ENCODE assay signal across 22 mouse cellular contexts in genomic region chr10:34131356-34131755, GRCm38 (mm10). TPM values are rescaled to one million over a fixed set of nuclear protein-coding genes. Genes with fewer than 3 reads are reported as not detected.
DNase-seq lines count a peak whose midpoint lies in the region; ATAC-seq lines count a peak whose summit lies in the region.
"Had no signal": no experiment of that assay in that cellular context is flagged by ENCODE, and none has a peak within 500 bp of the region (broad histone marks: within the 10 kb centered on the region; RNA-seq: fewer than 3 reads in every experiment).

No protein-coding gene starts in this region.

- no peaks in the 10 kb centered on the region for H3K36me3 ChIP-seq in forebrain, embryonic 13.5 days (ENCODE audit: poor library complexity, severe bottlenecking)
- H3K36me3 ChIP-seq in midbrain, embryonic 16.5 days (ENCODE audit: control insufficient read depth, insufficient read depth, low read length): no peaks in the 10 kb centered on the region
- H3K36me3 ChIP-seq: G1E; heart, embryonic 10.5 days; kidney, embryonic 15.5 days; stomach, embryonic 15.5 days had no signal

- H3K4me3 ChIP-seq in forebrain, embryonic 13.5 days: no peak overlapping the region
- no peak overlapping the region for H3K4me3 ChIP-seq in midbrain, embryonic 16.5 days (ENCODE audit: low read depth, low read length)
- H3K4me3 ChIP-seq: heart, embryonic 10.5 days; kidney, embryonic 15.5 days; stomach, embryonic 15.5 days had no signal

- H3K4me1 ChIP-seq in forebrain, embryonic 13.5 days: peaks cover 8% of the 10 kb centered on the region
- H3K4me1 ChIP-seq in midbrain, embryonic 16.5 days (ENCODE audit: control insufficient read depth, insufficient read depth, low read length): peaks cover 2% of the 10 kb centered on the region; the same call in 1 of the 2 replicates

- H3K27me3 ChIP-seq in forebrain, embryonic 13.5 days: no peaks in the 10 kb centered on the region; the same call in 1 of the 2 replicates
- H3K27me3 ChIP-seq in midbrain, embryonic 16.5 days (ENCODE audit: control insufficient read depth, insufficient read depth, low read depth, low read length): no peaks in the 10 kb centered on the region
- H3K27me3 ChIP-seq: kidney, embryonic 15.5 days; stomach, embryonic 15.5 days had no signal

- intact Hi-C loops in heart, postnatal 36 days (cut with DNase I): no loop called here

- H3K27ac ChIP-seq in forebrain, embryonic 13.5 days: no peak overlapping the region
- H3K27ac ChIP-seq in midbrain, embryonic 16.5 days (ENCODE audit: low read length): no peak overlapping the region
- H3K27ac ChIP-seq: heart, embryonic 10.5 days; kidney, embryonic 15.5 days; stomach, embryonic 15.5 days had no signal

- 86% methylated on average over 2 of the region's 2 CpGs for WGBS in forebrain, embryonic 13.5 days
- WGBS in midbrain, embryonic 16.5 days: 88% methylated on average over 2 of the region's 2 CpGs

- H3K9ac ChIP-seq in forebrain, embryonic 13.5 days: no peak overlapping the region
- H3K9ac ChIP-seq in midbrain, embryonic 16.5 days (ENCODE audit: low read depth, low read length): no peak overlapping the region
- H3K9ac ChIP-seq: forebrain, postnatal 0 days; kidney, embryonic 15.5 days; stomach, embryonic 15.5 days had no signal

- no peaks in the 10 kb centered on the region for H3K9me3 ChIP-seq in forebrain, embryonic 13.5 days (replicated peaks)
- no peaks in the 10 kb centered on the region for H3K9me3 ChIP-seq in midbrain, embryonic 16.5 days (replicated peaks; ENCODE audit: control insufficient read depth, low read length, poor library complexity, severe bottlenecking)
- H3K9me3 ChIP-seq: G1E; heart, embryonic 10.5 days; kidney, embryonic 15.5 days; stomach, embryonic 15.5 days had no signal

- no peak overlapping the region for H3K4me2 ChIP-seq in forebrain, embryonic 13.5 days
- no peak overlapping the region for H3K4me2 ChIP-seq in midbrain, embryonic 16.5 days (ENCODE audit: low read length)
- H3K4me2 ChIP-seq: kidney, embryonic 15.5 days; stomach, embryonic 15.5 days had no signal

- peak; percentile 6 to 43 for DNase-seq in heart, adult 9 months (ENCODE audit: low spot score in 2 of 2)
- no peak for DNase-seq in heart, postnatal 36 days
- peak; percentile 37 for DNase-seq in A20 (ENCODE audit: low read depth, low spot score)
- DNase-seq in c-Kit-positive CD71-negative TER-119-negative erythroid progenitor cells, embryonic 14.5 days (ENCODE audit: low read depth): peak; percentile 26
- DNase-seq: adrenal gland, postnatal 10 days; cerebellum, adult 9-10 months; forebrain, postnatal 0 days; heart, postnatal 4 days; lung, postnatal 14 days; midbrain, embryonic 14.5 days; thymus, postnatal 25 days had no signal

- ATAC-seq in monocyte, adult 5-6 weeks (replicated peaks; ENCODE audit: insufficient number of reproducible peaks, low FRiP score, low TSS enrichment, poor library complexity, severe bottlenecking): peak; percentile 92
- ATAC-seq in forebrain, embryonic 13.5 days: no peak
- no peak for ATAC-seq in midbrain, embryonic 16.5 days
- ATAC-seq: forebrain, postnatal 0 days; inflammation-experienced regulatory T-cells, adult 6 months had no signal

RNA-seq across cellular contexts. Expression of gene Calhm6, which starts 3.6 kb away (rescaled TPM):
- total RNA-seq in heart, postnatal 36 days (2021): not detected
- total RNA-seq in monocyte, adult 5-6 weeks (2017): 23.3 to 41.0 TPM (median 24.7 TPM) in 3 replicates
- polyA plus RNA-seq in forebrain, embryonic 13.5 days (2015; fragmentation: Nextera tagmentation; extraction: Ambion mirVana): 0.21 and 0.33 TPM in 2 replicates
- 0.45 and 0.67 TPM in 2 replicates for polyA plus RNA-seq in midbrain, embryonic 16.5 days (2015; fragmentation: Nextera tagmentation; extraction: Ambion mirVana)
- total RNA-seq: gastrocnemius, adult 8-10 months; layer of hippocampus, adult 18-20 months had no signal
- polyA plus RNA-seq: G1E; neural tube, embryonic 11.5 days had no signal

RNA-seq across cellular contexts. Expression of gene Calhm5, which starts 35.0 kb away (rescaled TPM):
- 1 to 10 TPM in 1 of 2 experiments, under 1 TPM in 1; 1.00 to 1.4 TPM for total RNA-seq in heart, postnatal 36 days (2021)
- not detected in 3 replicates for total RNA-seq in monocyte, adult 5-6 weeks (2017)
- polyA plus RNA-seq in forebrain, embryonic 13.5 days (2015; fragmentation: Nextera tagmentation; extraction: Ambion mirVana): 0.18 and 0.28 TPM in 2 replicates
- polyA plus RNA-seq in midbrain, embryonic 16.5 days (2015; fragmentation: Nextera tagmentation; extraction: Ambion mirVana): 0.69 and 0.92 TPM in 2 replicates
- polyA plus RNA-seq: G1E; inflammation-experienced regulatory T-cells, adult 6 months had no signal

Comparison
In these comparisons a context has a peak if more than half of its experiments do, and no peak if none do; other contexts are left out.
1. DNase-seq: peak in heart, adult 9 months (2 of 2), A20 (single experiment) and c-Kit-positive CD71-negative TER-119-negative erythroid progenitor cells, embryonic 14.5 days (single experiment); none in heart, postnatal 36 days (0 of 2).
2. RNA of gene Calhm6, which starts 3.6 kb away (total RNA-seq): 23.3 to 41.0 TPM in monocyte, adult 5-6 weeks; not detected in heart, postnatal 36 days; every median in the first group is over 10 times any median in the second.